Mouse (Mus musculus) thymus, postnatal 4 days (tissue): ENCODE measurements at regions not wholly inside any gene's neighbourhood (a gene's known extent, or its start where the extent isn't known, plus 50 kb on each side); places are given as distances from the start of the nearest gene placed in this dataset.
"Not testable (repeated sequence)": the region's sequence is repeated elsewhere in the genome, so short reads cannot be mapped to it uniquely, and the experiment has no call there.

Experiments
- DNase-seq: peaks from one replicate; pipeline ENCODE4 v3.0.0; 2021

DNA sequence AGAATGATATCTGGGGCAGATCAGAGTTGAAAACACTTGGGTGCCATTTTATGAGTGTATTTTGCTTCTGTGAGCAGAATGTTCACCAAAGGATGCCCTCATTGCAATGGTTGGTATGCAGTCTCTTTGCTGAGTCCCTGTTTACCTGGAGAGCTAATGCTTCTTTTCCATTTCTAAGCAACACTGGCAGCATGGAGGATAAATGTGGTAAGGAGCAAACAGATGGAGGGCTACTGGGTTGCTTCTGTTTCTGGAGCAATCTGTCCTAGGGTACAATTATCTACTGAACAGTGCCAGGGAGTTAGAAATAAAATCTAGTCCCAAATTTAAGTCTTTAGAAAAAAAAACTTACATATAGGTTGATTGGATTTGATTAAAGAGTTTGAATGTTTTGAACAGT lies 245.9 kb downstream of the AI429214 start:
- no peak for DNase-seq

DNA sequence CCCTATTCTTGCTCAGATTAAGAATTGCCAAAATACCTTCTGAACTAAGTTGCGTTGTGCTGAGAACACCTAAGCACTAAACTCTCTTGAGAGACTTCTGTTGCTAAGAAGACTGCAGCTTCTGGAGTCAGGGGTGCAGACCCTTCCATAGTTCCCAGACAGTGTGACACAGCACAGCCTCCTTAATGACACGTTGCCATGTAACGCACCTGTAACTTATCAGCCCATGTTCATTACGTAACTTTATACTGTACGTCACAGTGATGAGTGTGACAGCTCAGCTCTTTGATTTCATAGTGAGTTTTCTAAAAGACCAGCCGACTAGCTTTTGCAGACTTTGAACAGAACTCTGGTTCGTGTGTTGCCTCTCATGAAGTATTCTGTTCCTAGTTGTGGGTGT lies 257.8 kb downstream of the AI429214 start:
- not testable (repeated sequence) for DNase-seq

DNA sequence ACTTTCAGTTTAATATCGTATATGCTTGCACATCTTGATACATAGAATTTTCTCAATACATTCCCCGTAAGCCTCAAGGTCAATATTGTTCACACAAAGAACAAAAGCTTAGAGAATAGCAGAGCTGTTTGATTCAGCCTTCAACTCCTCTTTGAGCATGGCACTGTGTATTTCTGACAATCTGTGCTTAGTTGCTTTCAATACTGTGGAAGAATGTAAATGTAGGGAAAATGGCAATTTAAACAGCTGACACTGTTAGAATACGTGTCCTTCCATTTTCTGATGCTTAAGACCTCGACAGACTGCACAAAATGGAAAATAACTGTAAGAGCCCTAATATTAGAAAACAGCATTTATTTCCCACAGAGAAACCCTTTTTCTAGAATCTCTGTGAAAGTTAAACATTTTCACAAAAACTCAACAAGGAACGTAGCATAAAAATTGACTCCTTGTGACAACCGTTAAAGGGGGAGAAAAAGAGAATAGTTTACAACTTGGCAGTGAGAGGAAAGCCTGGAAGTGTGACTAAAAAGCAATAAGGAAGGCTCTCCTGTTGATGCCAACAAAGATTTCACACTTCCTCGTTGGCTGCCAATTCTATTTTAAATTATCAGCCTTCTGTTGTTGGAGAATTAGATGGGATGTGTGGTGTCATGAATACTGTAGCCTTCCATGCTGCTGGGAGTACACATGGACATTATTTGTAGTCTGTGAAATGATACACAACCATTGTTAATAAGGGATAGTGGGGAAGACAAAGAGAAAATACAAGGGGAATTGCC lies 297.9 kb downstream of the AI429214 start:
- DNase-seq: no peak
